Mouse (Mus musculus) adrenal gland (tissue): ENCODE measurements at regions not wholly inside any gene's neighbourhood (a gene's known extent, or its start where the extent isn't known, plus 50 kb on each side); places are given as distances from the start of the nearest gene placed in this dataset.

Source experiments
- intact Hi-C: fragments of 180-260 bp; cut with DNase I; formaldehyde crosslinking; loops from one replicate; pipeline ENCODE4 v1.15.1; 2025

- intact Hi-C loops = no loop called here
Observed at GRCm38 (mm10) chr6:13305873-13306272, 81.1 kb upstream of the Vwde start.

DNA sequence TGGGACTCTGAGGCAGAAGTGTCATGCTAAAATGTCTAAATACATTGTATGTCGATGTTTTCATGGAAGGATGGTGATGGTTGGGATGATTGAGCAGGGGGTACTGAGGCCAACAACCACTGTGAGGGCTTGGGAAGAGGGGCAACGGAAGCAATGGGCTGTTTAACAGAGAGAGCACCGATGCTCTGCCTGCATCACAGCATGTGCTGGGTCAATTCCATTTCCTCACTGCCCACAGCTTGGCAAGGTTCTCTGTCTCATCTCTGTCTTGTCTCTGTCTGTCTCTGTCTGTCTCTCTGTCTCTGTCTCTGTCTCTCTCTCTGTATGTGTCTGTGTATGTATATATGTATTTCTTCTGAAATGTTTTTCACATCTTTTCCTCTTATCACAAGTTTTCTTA lies 73.4 kb upstream of the Vwde start:
- intact Hi-C loops = no loop called here

DNA sequence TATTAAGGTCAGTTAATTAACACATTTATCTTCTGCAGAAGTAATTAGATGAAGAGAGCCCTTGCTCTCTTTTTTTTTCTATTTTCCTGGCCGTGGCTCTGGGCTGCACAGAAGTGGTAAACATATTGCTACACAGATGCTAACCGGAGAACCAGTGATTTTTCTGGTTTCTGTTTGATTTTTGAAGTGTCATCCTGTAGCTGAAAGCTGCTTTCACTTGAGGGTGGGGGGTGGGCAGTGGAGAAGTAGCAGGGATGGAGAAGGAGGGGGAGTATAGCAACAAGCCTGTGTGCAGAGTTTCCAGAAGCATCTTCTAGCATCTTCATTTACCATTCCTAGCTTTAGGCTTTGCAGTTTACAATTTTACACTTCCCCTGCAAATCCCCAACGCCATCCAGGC lies 72.3 kb upstream of the Vwde start:
- intact Hi-C loops = no loop called here

- intact Hi-C loops = no loop called here
Observed at GRCm38 (mm10) chr6:13296041-13296440, 71.3 kb upstream of the Vwde start.

DNA sequence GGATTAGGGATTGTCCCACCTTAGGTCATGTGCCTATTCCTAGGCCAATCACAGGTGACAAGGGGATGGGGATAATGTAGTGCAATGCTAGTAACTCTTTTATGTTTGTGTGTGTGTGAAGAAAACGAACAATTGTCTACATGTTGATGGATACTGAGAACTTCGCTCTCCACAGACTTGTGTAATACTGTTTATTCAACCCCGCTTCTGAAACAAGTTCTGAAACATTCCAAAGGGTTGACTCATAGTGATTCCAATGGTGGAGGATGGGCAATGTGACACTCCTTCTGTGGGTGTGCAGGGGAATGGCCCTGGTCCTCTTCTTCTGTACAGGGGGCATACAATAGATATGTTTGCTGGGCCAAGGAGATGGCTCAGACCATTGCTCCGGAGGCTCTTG lies 69.6 kb upstream of the Vwde start:
- intact Hi-C loops = no loop called here

DNA sequence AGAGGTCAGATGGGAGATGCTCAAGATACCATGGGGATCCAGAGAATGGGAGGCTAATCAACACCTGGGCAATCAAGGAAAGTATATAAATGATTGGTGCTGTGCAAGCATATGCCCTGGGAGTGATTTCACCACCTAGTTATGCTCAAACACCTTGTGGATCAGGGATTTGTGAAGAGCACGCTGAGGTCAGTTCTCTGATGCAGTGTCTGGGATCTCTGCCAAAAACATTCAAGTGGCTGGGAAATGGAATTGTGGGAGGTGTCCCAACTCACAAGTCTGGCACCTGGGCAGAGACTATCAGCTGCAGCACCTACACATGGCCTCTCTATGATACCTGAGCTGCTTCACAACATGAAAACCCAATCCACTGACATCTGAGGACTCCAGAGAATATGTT lies 63.7 kb upstream of the Vwde start:
- intact Hi-C loops = loop anchor here (10.0 kb wide), 2 partner anchors 974 to 1216 kb away; no protein-coding TSS in a partner anchor

DNA sequence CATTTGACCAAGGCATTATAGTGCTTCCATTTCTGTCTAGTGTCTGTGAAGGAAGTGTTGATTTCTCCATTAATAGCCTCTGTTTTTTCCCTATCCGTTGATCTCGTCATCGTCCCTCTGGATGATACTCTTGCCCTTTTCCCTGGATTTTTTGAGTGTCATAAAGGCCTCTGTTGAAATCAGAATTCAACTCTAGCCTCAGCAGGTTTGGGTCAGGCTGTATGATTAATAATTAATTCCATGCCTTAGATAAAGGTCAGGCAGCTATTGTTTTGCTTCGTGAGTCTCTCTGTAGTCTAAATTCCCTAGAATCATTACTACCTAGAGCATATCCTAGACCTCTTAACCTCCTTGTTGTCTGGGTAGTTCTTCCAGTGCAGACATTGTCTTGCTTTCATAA lies 63.0 kb upstream of the Vwde start:
- intact Hi-C loops = loop anchor here (10.0 kb wide), 2 partner anchors 973 to 1217 kb away; no protein-coding TSS in a partner anchor

GRCm38 (mm10) chr6:13286542-13287273 lies 61.9 kb upstream of the Vwde start:
- intact Hi-C loops = loop anchor here (10.0 kb wide), 2 partner anchors 972 to 1218 kb away; no protein-coding TSS in a partner anchor

DNA sequence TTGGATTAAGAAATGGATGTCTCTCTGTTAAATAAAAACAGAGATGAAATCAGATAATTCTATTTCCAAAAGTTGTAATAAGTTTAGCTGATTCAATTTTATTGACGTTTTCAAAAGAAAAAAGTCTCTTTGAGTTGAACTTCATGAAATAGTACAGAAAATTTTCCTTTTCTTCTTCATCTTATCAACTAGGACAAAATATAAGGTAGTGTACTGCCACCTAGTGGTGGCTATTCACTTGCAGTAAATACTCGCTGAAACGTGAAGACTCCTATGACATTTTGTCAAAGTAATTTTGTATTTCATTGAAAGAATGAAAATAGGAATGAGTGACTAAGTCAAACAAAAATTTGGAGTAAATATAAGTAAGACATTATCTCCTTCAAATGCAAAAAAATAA lies 56.1 kb upstream of the Vwde start:
- intact Hi-C loops = loop anchor here (5.0 to 10.0 kb wide), 3 partner anchors 124 to 1224 kb away; no protein-coding TSS in a partner anchor
